ENCODE assay signal across 8 mouse cellular contexts in the genomic region with DNA sequence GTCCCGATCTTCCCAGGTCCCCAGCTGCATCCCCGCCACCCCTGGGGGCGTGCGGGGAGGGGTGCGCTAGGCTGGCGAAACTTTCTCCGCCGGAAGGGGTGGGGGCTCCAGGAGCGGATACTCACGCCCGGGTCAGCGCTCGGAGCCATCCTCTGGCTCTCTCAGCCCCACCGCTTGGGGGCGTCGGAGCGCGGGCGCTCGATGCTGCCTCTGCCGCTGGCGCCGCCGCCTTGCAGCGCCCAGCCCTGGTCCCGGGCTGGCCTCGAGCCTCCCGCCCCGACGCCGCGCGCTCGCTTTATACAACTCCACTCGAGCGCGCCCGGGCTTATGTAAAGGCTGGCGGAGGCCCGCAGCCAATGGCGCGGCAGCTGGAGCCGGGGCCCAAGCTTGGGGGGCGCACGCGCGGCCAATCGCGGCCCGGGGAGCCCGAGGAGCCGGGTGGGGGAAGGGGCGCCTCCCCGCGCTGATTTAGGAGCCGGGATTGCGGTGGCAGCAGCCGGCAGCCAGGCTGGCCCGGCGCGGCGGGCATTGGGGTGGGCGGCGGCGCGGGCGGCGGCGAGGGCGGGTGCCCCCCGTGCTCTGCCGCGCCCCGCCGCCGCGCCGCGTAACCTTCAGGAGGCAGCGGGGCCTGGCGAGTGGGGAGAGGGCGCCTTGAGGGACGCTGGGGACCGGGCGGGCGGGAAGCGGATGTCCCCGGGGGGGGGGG. TPM values are rescaled to one million over a fixed set of nuclear protein-coding genes. Genes with fewer than 3 reads are reported as not detected.
DNase-seq lines count a peak whose midpoint lies in the region; ATAC-seq and TF ChIP-seq lines count a peak whose summit lies in the region.
"Had no signal": no experiment of that assay in that cellular context is flagged by ENCODE, and none has a peak within 500 bp of the region (broad histone marks: within the 10 kb centered on the region; RNA-seq: fewer than 3 reads in every experiment).

A gene (minus strand): TSS at position 299 of the 706 bp plus-strand sequence.

- peak within 1 kb of the TSS; percentile 87 for H3K4me2 ChIP-seq in forebrain, embryonic 16.5 days (ENCODE audit: low read length)
- H3K4me2 ChIP-seq in intestine, embryonic 16.5 days (ENCODE audit: low read depth, low read length): peak within 1 kb of the TSS; percentile 91
- peak within 1 kb of the TSS; percentile 79 for H3K4me2 ChIP-seq in midbrain, postnatal 0 days (ENCODE audit: low read depth, low read length, poor library complexity, severe bottlenecking)

- H3K27ac ChIP-seq in forebrain, embryonic 16.5 days (ENCODE audit: low read length): peak within 1 kb of the TSS; percentile 68
- H3K27ac ChIP-seq in intestine, embryonic 16.5 days (ENCODE audit: low read length): no peak within 1 kb of the TSS
- peak within 1 kb of the TSS; percentile 79 for H3K27ac ChIP-seq in midbrain, postnatal 0 days (ENCODE audit: low read depth, low read length)

- peaks cover 8% of the 10 kb centered on the region; the same call in 1 of the 2 replicates for H3K27me3 ChIP-seq in forebrain, embryonic 16.5 days (replicated peaks; ENCODE audit: control insufficient read depth, insufficient read depth, low read length)
- peaks cover 53% of the 10 kb centered on the region for H3K27me3 ChIP-seq in intestine, embryonic 16.5 days (replicated peaks; ENCODE audit: control insufficient read depth, insufficient read depth, low read length)
- H3K27me3 ChIP-seq in midbrain, postnatal 0 days (ENCODE audit: insufficient read depth, low read length): no peaks in the 10 kb centered on the region; the same call in 1 of the 2 replicates

- H3K4me3 ChIP-seq in forebrain, embryonic 16.5 days (replicated peaks; ENCODE audit: low read length): peak within 1 kb of the TSS; percentile 63
- peak within 1 kb of the TSS; percentile 62 for H3K4me3 ChIP-seq in intestine, embryonic 16.5 days (ENCODE audit: low read length)
- peak within 1 kb of the TSS; percentile 62 for H3K4me3 ChIP-seq in midbrain, postnatal 0 days (ENCODE audit: low read depth, low read length)

- no peaks in the 10 kb centered on the region for H3K36me3 ChIP-seq in forebrain, embryonic 16.5 days (ENCODE audit: control insufficient read depth, insufficient read depth)
- H3K36me3 ChIP-seq in intestine, embryonic 16.5 days (ENCODE audit: control insufficient read depth, insufficient read depth, low read length): no peaks in the 10 kb centered on the region
- no peaks in the 10 kb centered on the region for H3K36me3 ChIP-seq in midbrain, postnatal 0 days (ENCODE audit: insufficient read depth, low read length)

- H3K9ac ChIP-seq in forebrain, embryonic 16.5 days (replicated peaks; ENCODE audit: low read depth, low read length): peak within 1 kb of the TSS; percentile 80
- H3K9ac ChIP-seq in intestine, embryonic 16.5 days (ENCODE audit: low read depth, low read length): peak within 1 kb of the TSS; percentile 62
- H3K9ac ChIP-seq in midbrain, postnatal 0 days (replicated peaks; ENCODE audit: low read length, poor library complexity, severe bottlenecking): peak within 1 kb of the TSS; percentile 86

- peak; percentile 44 for DNase-seq in adrenal gland, postnatal 10 days
- DNase-seq in cerebellum, adult 11-12 months: peak; percentile 50
- DNase-seq in left cerebral cortex, postnatal 36 days (ENCODE audit: low spot score in 2 of 2): peak; percentile 87 to 93
- peak; percentile 95 for DNase-seq in midbrain, postnatal 0 days (ENCODE audit: low spot score)
- DNase-seq in testis, postnatal 14 days (ENCODE audit: low spot score): peak; percentile 58

- peaks cover 19% of the 10 kb centered on the region for H3K4me1 ChIP-seq in forebrain, embryonic 16.5 days (replicated peaks; ENCODE audit: control insufficient read depth, insufficient read depth, low read length)
- H3K4me1 ChIP-seq in intestine, embryonic 16.5 days (ENCODE audit: control insufficient read depth, insufficient read depth, low read length): peaks cover 9% of the 10 kb centered on the region
- H3K4me1 ChIP-seq in midbrain, postnatal 0 days (ENCODE audit: insufficient read depth, low read length): no peaks in the 10 kb centered on the region

- intact Hi-C loops in left cerebral cortex, postnatal 36 days (cut with DNase I): loop anchor here (5.0 to 10.0 kb wide), 3 partner anchors 49 to 227 kb away; a partner anchor contains a TSS

- H3K9me3 ChIP-seq in forebrain, embryonic 16.5 days (ENCODE audit: control insufficient read depth, low read length): no peaks in the 10 kb centered on the region
- no peaks in the 10 kb centered on the region for H3K9me3 ChIP-seq in intestine, embryonic 16.5 days (ENCODE audit: control insufficient read depth, low read length)
- no peaks in the 10 kb centered on the region for H3K9me3 ChIP-seq in midbrain, postnatal 0 days (ENCODE audit: low read length)

- WGBS in forebrain, embryonic 16.5 days: under 1% methylated on average over 72 of the region's 88 CpGs
- WGBS in intestine, embryonic 16.5 days: under 1% methylated on average over 57 of the region's 88 CpGs
- under 1% methylated on average over 53 of the region's 88 CpGs for WGBS in midbrain, postnatal 0 days

- peak; percentile 95 for ATAC-seq in forebrain, embryonic 16.5 days
- ATAC-seq in intestine, embryonic 16.5 days: peak; percentile 90
- peak; percentile 91 for ATAC-seq in midbrain, postnatal 0 days (ENCODE audit: low FRiP score)

- TF ChIP-seq CTCF in midbrain, postnatal 0 days (IDR thresholded peaks at IDR 0.05): peak; percentile 63

RNA-seq across cellular contexts. Expression of the gene that starts here (rescaled TPM):
- total RNA-seq in adrenal gland, postnatal 10 days (2021): 1 to 10 TPM in 1 of 2 experiments, under 1 TPM in 1; 0.63 to 1.3 TPM
- 17.1 and 24.3 TPM in 2 replicates for polyA plus RNA-seq in forebrain, embryonic 16.5 days (2015; fragmentation: Nextera tagmentation; extraction: Ambion mirVana)
- polyA plus RNA-seq in intestine, embryonic 16.5 days (2015; fragmentation: Nextera tagmentation; extraction: Ambion mirVana): 4.8 and 5.6 TPM in 2 replicates
- total RNA-seq in left cerebral cortex, postnatal 36 days (2021): 10 to 100 TPM; 67.7 to 77.0 TPM
- 21.1 and 22.0 TPM in 2 replicates for total RNA-seq in midbrain, postnatal 0 days (2014; rRNA removed)
- polyA plus RNA-seq in midbrain, postnatal 0 days (2015; fragmentation: Nextera tagmentation; extraction: Ambion mirVana): 40.7 and 41.6 TPM in 2 replicates
- total RNA-seq: heart, postnatal 36 days had no signal

Comparison
In these comparisons a context has a peak if more than half of its experiments do, and no peak if none do; other contexts are left out.
1. DNase-seq: peak in every context shown above with its lines; median percentile 95 in midbrain, postnatal 0 days; 90 in left cerebral cortex, postnatal 36 days; 58 in testis, postnatal 14 days; 50 in cerebellum, adult 11-12 months; 44 in adrenal gland, postnatal 10 days.